Mouse (Mus musculus): Measurements from ENCODE around the gene Gm13305. TPM values are rescaled to one million over a fixed set of nuclear protein-coding genes. Genes with fewer than 3 reads are reported as not detected.

The Gm13305 gene
- polyA plus RNA-seq, 1 experiment from 2014 or later = 0.33 TPM

Other genes with a start within 250 kb of the Gm13305 start
- gene Gm20878, start 227.0 kb downstream of the Gm13305 start, polyA plus RNA-seq (2014; fragmentation: Nextera tagmentation; extraction: Ambion mirVana) = 0.37 and 1.4 TPM in 2 replicates
- 0.04 and 0.16 TPM in 2 replicates for gene Fam205a4, start 202.5 kb downstream of the Gm13305 start, polyA plus RNA-seq (2014; fragmentation: Nextera tagmentation; extraction: Ambion mirVana)
- gene Gm21093, start 133.9 kb downstream of the Gm13305 start, polyA plus RNA-seq (2014; fragmentation: Nextera tagmentation; extraction: Ambion mirVana) = not detected in 2 replicates
- not detected in 2 replicates for gene Gm3893, start 77.4 kb downstream of the Gm13305 start, polyA plus RNA-seq (2014; fragmentation: Nextera tagmentation; extraction: Ambion mirVana)
- gene Gm13304, start 53.8 kb downstream of the Gm13305 start, polyA plus RNA-seq (2014; fragmentation: Nextera tagmentation; extraction: Ambion mirVana) = not detected in 2 replicates
- not detected in 2 replicates for gene Gm13306, start 15.2 kb downstream of the Gm13305 start, polyA plus RNA-seq (2014; fragmentation: Nextera tagmentation; extraction: Ambion mirVana)
- gene Gm10600, start 72.0 kb upstream of the Gm13305 start, polyA plus RNA-seq (2014; fragmentation: Nextera tagmentation; extraction: Ambion mirVana) = not detected in 2 replicates
- gene Ccl21b, start 87.2 kb upstream of the Gm13305 start, polyA plus RNA-seq (2014; fragmentation: Nextera tagmentation; extraction: Ambion mirVana) = not detected in 2 replicates
- not detected in 2 replicates for gene Gm21953, start 125.7 kb upstream of the Gm13305 start, polyA plus RNA-seq (2014; fragmentation: Nextera tagmentation; extraction: Ambion mirVana)
- gene Fam205a3, start 149.7 kb upstream of the Gm13305 start, polyA plus RNA-seq (2014; fragmentation: Nextera tagmentation; extraction: Ambion mirVana) = not detected in 2 replicates